Mouse (Mus musculus) embryonic facial prominence, embryonic 13.5 days (tissue): ENCODE data around the gene Ckm. TPM values are rescaled to one million over a fixed set of nuclear protein-coding genes. Genes with fewer than 3 reads are reported as not detected.

Source experiments
- ATAC-seq: fragments of 200-750 bp; cut with Nextera tagmentation; 2 replicates; pipeline ENCODE4 v1.8.0; 2017; ENCODE audit warnings: low read depth; ENCODE audit not compliant: insufficient number of reproducible peaks, insufficient read depth, low FRiP score, low TSS enrichment
- H3K27ac ChIP-seq: fragments of 300-500 bp; sonication (generic); 2 replicates; pipeline ENCODE4 v1.5.1; 2015; ENCODE audit warnings: moderate library complexity, mild to moderate bottlenecking, inconsistent platforms
- H3K27me3 ChIP-seq: fragments of 300-500 bp; sonication (generic); 2 replicates; pipeline ENCODE4 v1.6.1; 2015; ENCODE audit warnings: mild to moderate bottlenecking, inconsistent platforms
- H3K36me3 ChIP-seq: fragments of 300-500 bp; sonication (generic); 2 replicates; pipeline ENCODE4 v1.6.1; 2015; ENCODE audit warnings: mild to moderate bottlenecking, inconsistent platforms
- H3K4me1 ChIP-seq: fragments of 300-500 bp; sonication (generic); 2 replicates; pipeline ENCODE4 v1.6.1; 2015; ENCODE audit warnings: inconsistent platforms
- H3K4me2 ChIP-seq: fragments of 300-500 bp; sonication (generic); 2 replicates; pipeline ENCODE4 v1.6.1; 2015; ENCODE audit warnings: moderate library complexity, mild to moderate bottlenecking, inconsistent platforms
- H3K4me3 ChIP-seq: fragments of 300-500 bp; sonication (generic); 2 replicates; pipeline ENCODE4 v1.5.1; 2015; ENCODE audit warnings: mild to moderate bottlenecking, inconsistent platforms
- H3K9ac ChIP-seq: fragments of 300-500 bp; sonication (generic); 2 replicates; pipeline ENCODE4 v1.6.1; 2015; ENCODE audit warnings: mild to moderate bottlenecking, inconsistent platforms
- H3K9me3 ChIP-seq: fragments of 300-500 bp; sonication (generic); 2 replicates; pipeline ENCODE4 v1.6.1; 2016; ENCODE audit warnings: inconsistent platforms
- WGBS: fragments of 180-500 bp; shearing (Covaris S2); methylation state at CpG from one replicate; pipeline ENCODE4 v1.1.7; 2015; ENCODE audit warnings: mixed read lengths; 5-methylcytosine and 5-hydroxymethylcytosine counted together
- polyA plus RNA-seq: library from polyadenylated mRNA; unstranded; fragments of >200 nt; fragmentation: Nextera tagmentation; extraction: Ambion mirVana; gene quantifications from 2 replicates; pipeline ENCODE4 v1.2.1, GENCODE M21; 2015

The Ckm gene
- polyA plus RNA-seq, 1 experiment from 2014 or later, result not detected

DNA sequence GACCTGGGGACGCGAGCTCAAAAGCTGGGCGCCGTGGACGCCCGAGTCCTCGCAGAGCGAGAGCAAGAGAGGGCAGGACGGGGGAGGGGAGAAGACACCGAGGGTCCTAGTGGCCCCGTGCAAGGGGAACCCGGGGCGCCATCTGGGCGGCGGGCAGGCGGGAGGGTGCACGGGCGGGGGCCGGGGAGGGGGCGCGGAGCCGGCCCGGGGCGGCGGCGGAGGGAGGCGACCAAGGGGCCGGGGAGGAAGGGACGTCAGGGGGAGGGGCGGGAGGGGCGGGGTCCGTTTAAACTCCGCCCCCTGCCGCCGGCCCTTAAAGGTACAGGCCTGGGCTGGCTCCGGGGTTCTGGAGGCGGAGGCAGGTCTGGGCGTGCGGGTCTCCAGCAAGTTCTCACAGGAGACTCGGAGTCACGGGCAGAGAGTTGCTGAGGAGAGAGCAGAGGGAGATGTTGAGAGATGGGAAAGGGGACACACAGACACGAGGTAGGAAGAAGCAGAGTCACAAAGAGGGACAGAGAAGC is 54.1 kb downstream of the Ckm start, which contains the start of gene Mark4:
Gene Mark4 (minus strand): TSS at position 231 of the 521 bp plus-strand sequence.
- peak within 1 kb of the TSS; percentile 87 for H3K4me3 ChIP-seq
- ATAC-seq, result peak; percentile 83
- no peaks in the 10 kb centered on the region for H3K27me3 ChIP-seq
- peak within 1 kb of the TSS; percentile 97 for H3K4me2 ChIP-seq
- WGBS, result under 1% methylated on average over 26 of the region's 42 CpGs
- peaks cover 31% of the 10 kb centered on the region for H3K4me1 ChIP-seq
- H3K36me3 ChIP-seq, result peaks cover 22% of the 10 kb centered on the region
- H3K9ac ChIP-seq, result peak within 1 kb of the TSS; percentile 93
- peak within 1 kb of the TSS; percentile 84 for H3K27ac ChIP-seq
- no peaks in the 10 kb centered on the region for H3K9me3 ChIP-seq

GRCm38 (mm10) chr7:19459144-19459870 is 54.7 kb downstream of the Ckm start:
- peak overlapping the region; percentile 87 for H3K4me3 ChIP-seq
- peak overlapping the region; percentile 97 for H3K4me2 ChIP-seq
- peaks cover 34% of the 10 kb centered on the region for H3K4me1 ChIP-seq
- peak overlapping the region; percentile 84 for H3K27ac ChIP-seq
- H3K36me3 ChIP-seq, result peaks cover 18% of the 10 kb centered on the region
- H3K27me3 ChIP-seq, result no peaks in the 10 kb centered on the region
- H3K9me3 ChIP-seq, result no peaks in the 10 kb centered on the region
- H3K9ac ChIP-seq, result peak overlapping the region; percentile 93
- 12% methylated on average over 6 of the region's 6 CpGs for WGBS
- no peak for ATAC-seq

- ATAC-seq, result no peak
- WGBS, result 70% methylated on average over 1 of the region's 1 CpGs
- Histone ChIP-seq H3K27me3 (no peaks in the 10 kb centered on the region), H3K27ac (no peak overlapping the region), H3K9me3 (no peaks in the 10 kb centered on the region), H3K4me2 (no peak overlapping the region), H3K9ac (no peak overlapping the region), H3K4me3 (no peak overlapping the region), H3K4me1 (peaks cover 46% of the 10 kb centered on the region), H3K36me3 (peaks cover 7% of the 10 kb centered on the region)
Observed at GRCm38 (mm10) chr7:19460500-19460899, 55.9 kb downstream of the Ckm start.

DNA sequence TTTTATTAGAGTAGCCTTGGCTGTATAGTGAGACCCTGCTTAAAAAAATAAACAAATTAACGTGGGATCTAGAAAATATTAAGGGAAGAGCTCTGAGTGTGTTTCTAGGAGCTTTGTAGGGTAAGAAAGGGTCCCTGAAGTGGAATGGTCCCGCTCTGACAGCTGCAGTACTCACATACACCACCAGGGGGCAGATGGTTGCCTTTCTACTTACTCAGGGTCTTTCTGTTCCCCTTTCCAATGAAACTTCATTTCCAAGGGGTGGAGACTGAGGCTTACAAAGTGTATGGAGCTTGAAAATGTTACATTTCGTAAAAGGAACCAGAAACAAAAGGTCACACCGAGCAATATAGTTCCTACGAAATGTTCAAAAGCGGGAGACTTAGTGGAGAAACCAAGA is 56.9 kb downstream of the Ckm start:
- H3K36me3 ChIP-seq, result no peaks in the 10 kb centered on the region; the same call in 1 of the 2 replicates
- no peaks in the 10 kb centered on the region for H3K9me3 ChIP-seq
- H3K4me1 ChIP-seq, result peaks cover 39% of the 10 kb centered on the region
- WGBS, result 9% methylated on average over 6 of the region's 6 CpGs
- H3K4me3 ChIP-seq, result no peak overlapping the region
- no peak for ATAC-seq
- H3K9ac ChIP-seq, result no peak overlapping the region
- H3K4me2 ChIP-seq, result peak overlapping the region; percentile 27; the same call in 1 of the 2 replicates
- H3K27ac ChIP-seq, result no peak overlapping the region
- no peaks in the 10 kb centered on the region; the same call in 1 of the 2 replicates for H3K27me3 ChIP-seq

DNA sequence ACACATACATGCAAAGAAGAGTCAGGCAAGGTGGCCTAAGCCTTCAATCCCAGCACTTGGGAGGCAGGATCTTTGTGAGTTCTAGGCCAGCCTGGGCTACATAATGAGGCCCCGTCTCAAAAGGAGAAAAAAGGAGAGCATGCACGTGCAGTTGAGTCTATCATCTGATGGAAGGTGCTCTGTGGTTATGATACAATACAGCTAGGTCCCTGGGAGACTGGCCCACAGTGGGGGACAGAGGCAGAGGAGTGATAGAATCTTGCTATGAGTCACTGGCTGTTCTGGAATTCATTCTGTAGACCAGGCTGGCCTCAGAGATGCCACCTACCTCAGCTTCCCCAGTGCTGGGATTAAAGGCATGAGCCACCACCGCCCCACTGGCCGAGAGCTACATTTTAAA is 57.9 kb downstream of the Ckm start:
- H3K9me3 ChIP-seq, result no peaks in the 10 kb centered on the region
- H3K4me1 ChIP-seq, result peaks cover 30% of the 10 kb centered on the region
- H3K9ac ChIP-seq, result no peak overlapping the region
- no peak overlapping the region for H3K4me3 ChIP-seq
- H3K4me2 ChIP-seq, result no peak overlapping the region
- no peaks in the 10 kb centered on the region for H3K36me3 ChIP-seq
- ATAC-seq, result no peak
- peaks cover 8% of the 10 kb centered on the region for H3K27me3 ChIP-seq
- WGBS, result 56% methylated on average over 4 of the region's 4 CpGs
- H3K27ac ChIP-seq, result no peak overlapping the region

GRCm38 (mm10) chr7:19462884-19463381 is 58.4 kb downstream of the Ckm start, which contains the start of gene Exoc3l2:
Gene Exoc3l2 (plus strand): TSS chr7:19463331.
- no peak for ATAC-seq
- peaks cover 27% of the 10 kb centered on the region for H3K4me1 ChIP-seq
- H3K27me3 ChIP-seq, result peaks cover 13% of the 10 kb centered on the region
- no peak within 1 kb of the TSS for H3K4me3 ChIP-seq
- 39% methylated on average over 6 of the region's 6 CpGs for WGBS
- no peaks in the 10 kb centered on the region for H3K36me3 ChIP-seq
- peak within 1 kb of the TSS; percentile 82; the same call in 1 of the 2 replicates for H3K27ac ChIP-seq
- H3K9me3 ChIP-seq, result no peaks in the 10 kb centered on the region
- peak within 1 kb of the TSS; percentile 32; the same call in 1 of the 2 replicates for H3K9ac ChIP-seq
- H3K4me2 ChIP-seq, result 0 out of 2 replicates have a peak within 1 kb of the TSS, but pooled peaks have one; percentile 53

DNA sequence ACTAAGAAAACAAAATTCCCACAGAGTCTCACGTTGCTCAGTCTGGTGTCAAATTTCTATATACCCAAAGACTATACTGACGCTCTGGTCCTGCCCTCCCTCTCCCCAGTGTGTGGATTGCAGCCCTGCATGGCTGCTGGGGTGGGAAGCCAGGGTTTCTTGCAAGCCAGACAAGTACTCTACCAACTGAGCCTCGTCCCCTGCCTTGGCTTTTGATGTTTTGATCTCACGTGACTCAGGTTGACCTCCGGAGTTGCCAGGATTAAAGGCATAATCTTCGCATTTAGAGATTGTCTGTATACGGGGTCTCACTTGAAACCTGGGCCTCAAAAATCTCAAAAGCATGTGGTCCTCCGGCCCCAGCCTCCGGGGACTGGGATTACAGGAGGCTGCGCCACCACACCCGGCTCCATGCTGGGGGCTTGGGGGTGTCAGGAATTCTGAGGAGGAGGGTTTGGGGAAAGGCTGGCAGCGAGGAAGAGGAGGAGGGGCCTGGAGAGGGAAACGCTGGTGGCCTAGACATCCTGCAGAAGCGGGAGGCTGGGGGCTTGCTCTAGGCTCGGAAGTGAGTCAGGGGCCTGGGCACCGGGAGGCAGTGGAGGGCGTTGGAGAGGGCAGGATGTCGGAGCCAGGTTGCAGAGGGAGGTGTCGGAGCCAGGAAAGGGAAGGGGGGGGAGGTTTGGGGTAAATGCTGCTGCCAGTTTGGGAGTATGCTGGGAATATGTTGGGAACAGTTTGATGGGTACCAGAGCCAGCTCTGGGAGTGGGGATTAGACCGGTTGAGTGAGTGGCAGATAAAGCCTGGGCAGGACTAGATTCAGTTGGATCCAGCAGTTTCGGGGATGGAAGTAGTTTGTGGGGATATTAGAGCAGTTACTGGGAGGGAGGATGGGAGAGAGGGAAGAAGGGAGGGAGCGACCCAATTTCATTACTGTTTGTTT is 60.1 kb downstream of the Ckm start:
- H3K27ac ChIP-seq, result peak overlapping the region; percentile 82
- H3K4me1 ChIP-seq, result peaks cover 26% of the 10 kb centered on the region
- H3K27me3 ChIP-seq, result peaks cover 28% of the 10 kb centered on the region
- H3K9me3 ChIP-seq, result no peaks in the 10 kb centered on the region
- no peaks in the 10 kb centered on the region for H3K36me3 ChIP-seq
- peak overlapping the region; percentile 61 for H3K9ac ChIP-seq
- ATAC-seq, result peak; percentile 67
- H3K4me2 ChIP-seq, result peak overlapping the region; percentile 53
- WGBS, result 4% methylated on average over 22 of the region's 22 CpGs
- peak overlapping the region; percentile 24 for H3K4me3 ChIP-seq

DNA sequence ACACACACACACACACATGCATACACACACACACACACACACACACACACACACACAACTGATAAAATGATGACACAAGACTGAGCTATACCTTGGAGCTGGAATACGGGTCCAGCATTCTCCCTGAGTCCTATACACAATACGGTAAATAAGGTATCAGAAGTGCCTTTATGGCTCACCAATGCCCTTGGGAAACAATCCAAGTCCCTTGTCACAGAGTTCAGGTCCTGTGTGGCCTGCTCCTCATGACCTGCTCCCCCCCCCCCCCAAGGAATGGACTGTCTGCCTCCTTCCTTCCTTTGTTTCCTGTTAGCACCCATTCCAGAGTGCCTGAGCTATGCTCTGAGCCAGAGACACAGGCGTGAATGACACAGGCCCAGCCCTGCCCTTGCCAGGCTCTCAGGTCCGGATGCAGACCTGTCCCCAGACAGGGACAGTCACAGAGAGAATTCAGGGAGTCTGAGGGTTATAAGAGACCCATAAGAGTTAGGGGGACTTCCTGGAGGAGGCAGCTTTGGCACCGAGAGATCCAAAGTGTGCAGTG is 62.1 kb downstream of the Ckm start:
- Histone ChIP-seq H3K36me3 (no peaks in the 10 kb centered on the region), H3K27me3 (peaks cover 47% of the 10 kb centered on the region), H3K4me2 (no peak overlapping the region), H3K4me3 (no peak overlapping the region), H3K9me3 (no peaks in the 10 kb centered on the region), H3K27ac (no peak overlapping the region), H3K9ac (no peak overlapping the region), H3K4me1 (peaks cover 25% of the 10 kb centered on the region)
- 56% methylated on average over 5 of the region's 5 CpGs for WGBS
- no peak for ATAC-seq

GRCm38 (mm10) chr7:19467638-19468037 is 63.1 kb downstream of the Ckm start:
- Histone ChIP-seq H3K4me2 (no peak overlapping the region), H3K36me3 (no peaks in the 10 kb centered on the region), H3K9me3 (no peaks in the 10 kb centered on the region), H3K9ac (no peak overlapping the region), H3K4me1 (peaks cover 25% of the 10 kb centered on the region), H3K4me3 (no peak overlapping the region), H3K27ac (no peak overlapping the region), H3K27me3 (peaks cover 57% of the 10 kb centered on the region)
- 36% methylated on average over 6 of the region's 6 CpGs for WGBS
- ATAC-seq, result no peak

DNA sequence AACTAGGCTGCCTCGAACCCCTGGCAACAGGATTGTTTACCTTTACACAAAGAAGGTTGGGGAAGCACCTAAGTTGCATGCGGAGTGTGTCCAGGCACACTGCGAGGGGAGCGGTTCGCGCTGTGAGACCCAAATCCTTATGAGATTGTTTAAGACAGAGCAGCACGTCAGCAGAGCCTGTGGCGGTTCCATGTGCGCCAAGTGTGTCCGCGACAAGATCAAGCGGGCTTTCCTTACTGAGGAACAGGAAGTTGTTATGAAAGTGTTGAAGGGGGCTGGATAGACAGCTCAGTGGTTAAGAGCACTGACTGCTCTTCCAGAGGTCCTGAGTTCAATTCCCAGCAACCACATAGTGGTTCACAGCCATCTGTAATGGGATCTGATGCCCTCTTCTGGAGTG is 63.7 kb downstream of the Ckm start:
- no peaks in the 10 kb centered on the region for H3K36me3 ChIP-seq
- H3K9me3 ChIP-seq, result no peaks in the 10 kb centered on the region
- no peak overlapping the region for H3K4me2 ChIP-seq
- no peak overlapping the region for H3K27ac ChIP-seq
- WGBS, result 59% methylated on average over 12 of the region's 12 CpGs
- no peak for ATAC-seq
- H3K4me3 ChIP-seq, result no peak overlapping the region
- peaks cover 22% of the 10 kb centered on the region for H3K4me1 ChIP-seq
- no peak overlapping the region for H3K9ac ChIP-seq
- H3K27me3 ChIP-seq, result peaks cover 63% of the 10 kb centered on the region

GRCm38 (mm10) chr7:19469404-19469803 is 64.8 kb downstream of the Ckm start:
- WGBS, result 19% methylated on average over 23 of the region's 23 CpGs
- Histone ChIP-seq H3K4me2 (no peak overlapping the region), H3K27me3 (peaks cover 71% of the 10 kb centered on the region), H3K9ac (no peak overlapping the region), H3K9me3 (no peaks in the 10 kb centered on the region), H3K36me3 (no peaks in the 10 kb centered on the region), H3K4me3 (0 out of 2 replicates have a peak overlapping the region, but pooled peaks have one; percentile 7), H3K4me1 (peaks cover 15% of the 10 kb centered on the region), H3K27ac (no peak overlapping the region)
- no peak for ATAC-seq
